Mouse (Mus musculus) liver, embryonic 16.5 days (tissue): Measurements from ENCODE around the gene Hat1. TPM values are rescaled to one million over a fixed set of nuclear protein-coding genes. Genes with fewer than 3 reads are reported as not detected.
A peak's percentile ranks its signal among the peaks of the same experiment; 100 is the strongest.

ENCODE experiments used
- ATAC-seq: fragments of 200-750 bp; cut with Nextera tagmentation; 2 replicates; pipeline ENCODE4 v1.8.0; 2017; ENCODE audit warnings: low read depth, mild to moderate bottlenecking, moderate number of reproducible peaks, moderate library complexity
- H3K27ac ChIP-seq: fragments of 300-500 bp; sonication (generic); 2 replicates; pipeline ENCODE4 v1.5.1; 2014; ENCODE audit warnings: mild to moderate bottlenecking, low read length
- H3K27me3 ChIP-seq: fragments of 300-500 bp; sonication (generic); 2 replicates; pipeline ENCODE4 v1.6.1; 2014; ENCODE audit warnings: low read depth, low read length, mixed read lengths; ENCODE audit not compliant: control insufficient read depth, insufficient read depth
- H3K36me3 ChIP-seq: fragments of 300-500 bp; sonication (generic); 2 replicates; pipeline ENCODE4 v1.6.1; 2014; ENCODE audit warnings: mild to moderate bottlenecking; ENCODE audit not compliant: control insufficient read depth, insufficient read depth
- H3K4me1 ChIP-seq: fragments of 300-500 bp; sonication (generic); 2 replicates; pipeline ENCODE4 v1.6.1; 2014; ENCODE audit warnings: low read depth, low read length, mixed read lengths; ENCODE audit not compliant: control insufficient read depth
- H3K4me2 ChIP-seq: fragments of 300-500 bp; sonication (generic); 2 replicates; pipeline ENCODE4 v1.6.1; 2014; ENCODE audit warnings: low read depth, low read length, mixed read lengths
- H3K4me3 ChIP-seq: fragments of 300-500 bp; sonication (generic); 2 replicates; pipeline ENCODE4 v1.5.1; 2014; ENCODE audit warnings: low read depth, mild to moderate bottlenecking, low read length
- H3K9ac ChIP-seq: fragments of 300-500 bp; sonication (generic); 2 replicates; pipeline ENCODE4 v1.6.1; 2014; ENCODE audit warnings: low read depth, low read length
- H3K9me3 ChIP-seq: fragments of 300-500 bp; sonication (generic); replicated peaks from 2 replicates; pipeline ENCODE4 v1.6.1; 2016; ENCODE audit warnings: low read length; ENCODE audit not compliant: control insufficient read depth
- WGBS: fragments of 180-500 bp; shearing (Covaris S2); extraction: QIAGEN DNeasy Blood & Tissue Kit; methylation state at CpG from one replicate; pipeline ENCODE4 v1.1.7; 2014; ENCODE audit not compliant: insufficient replicate concordance; 5-methylcytosine and 5-hydroxymethylcytosine counted together
- polyA plus RNA-seq: library from polyadenylated mRNA; unstranded; fragments of >200 nt; fragmentation: Nextera tagmentation; extraction: Ambion mirVana; gene quantifications from 2 replicates; pipeline ENCODE4 v1.2.1, GENCODE M21; 2015

The Hat1 gene
- polyA plus RNA-seq, 1 experiment from 2014 or later, result 79.8 TPM

GRCm38 (mm10) chr2:71453161-71453916, 64.6 kb downstream of the Hat1 start, which contains the start of gene Metap1d:
Gene Metap1d, plus strand, starts transcription at chr2:71453276.
- Histone ChIP-seq H3K9ac (peak within 1 kb of the TSS; percentile 75), H3K9me3 (no peaks in the 10 kb centered on the region), H3K27me3 (peaks cover 2% of the 10 kb centered on the region; the same call in 1 of the 2 replicates), H3K4me2 (peak within 1 kb of the TSS; percentile 89), H3K4me3 (peak within 1 kb of the TSS; percentile 83), H3K36me3 (no peaks in the 10 kb centered on the region), H3K27ac (peak within 1 kb of the TSS; percentile 86), H3K4me1 (peaks cover 15% of the 10 kb centered on the region)
- ATAC-seq, result peak; percentile 95
- under 1% methylated on average over 61 of the region's 61 CpGs for WGBS

GRCm38 (mm10) chr2:71453917-71454260, 65.1 kb downstream of the Hat1 start:
- no peaks in the 10 kb centered on the region for H3K36me3 ChIP-seq
- H3K9me3 ChIP-seq, result no peaks in the 10 kb centered on the region
- peak overlapping the region; percentile 75 for H3K9ac ChIP-seq
- no peak for ATAC-seq
- H3K4me1 ChIP-seq, result peaks cover 19% of the 10 kb centered on the region
- WGBS, result 27% methylated on average over 4 of the region's 4 CpGs
- peak overlapping the region; percentile 86 for H3K27ac ChIP-seq
- peaks cover 2% of the 10 kb centered on the region; the same call in 1 of the 2 replicates for H3K27me3 ChIP-seq
- peak overlapping the region; percentile 83 for H3K4me3 ChIP-seq
- H3K4me2 ChIP-seq, result peak overlapping the region; percentile 89

GRCm38 (mm10) chr2:71458624-71459023, 69.9 kb downstream of the Hat1 start:
- no peak overlapping the region for H3K4me2 ChIP-seq

GRCm38 (mm10) chr2:71459659-71460058, 70.9 kb downstream of the Hat1 start:
- Histone ChIP-seq H3K27me3 (no peaks in the 10 kb centered on the region), H3K36me3 (no peaks in the 10 kb centered on the region), H3K9ac (no peak overlapping the region), H3K4me3 (no peak overlapping the region), H3K27ac (peak overlapping the region; percentile 55), H3K4me1 (peaks cover 45% of the 10 kb centered on the region), H3K9me3 (no peaks in the 10 kb centered on the region), H3K4me2 (no peak overlapping the region)
- ATAC-seq, result no peak
- WGBS, result 92% methylated on average over 1 of the region's 1 CpGs

More at GRCm38 (mm10) chr2:71458624-71459023, 69.9 kb downstream of the Hat1 start:
- no peak for ATAC-seq
- Histone ChIP-seq H3K27ac (no peak overlapping the region), H3K9me3 (no peaks in the 10 kb centered on the region), H3K9ac (no peak overlapping the region), H3K36me3 (no peaks in the 10 kb centered on the region), H3K27me3 (no peaks in the 10 kb centered on the region), H3K4me1 (peaks cover 48% of the 10 kb centered on the region), H3K4me3 (no peak overlapping the region)
- 80% methylated on average over 13 of the region's 13 CpGs for WGBS

- Histone ChIP-seq H3K36me3 (no peaks in the 10 kb centered on the region), H3K4me2 (peak overlapping the region; percentile 64), H3K4me1 (peaks cover 46% of the 10 kb centered on the region), H3K9ac (peak overlapping the region; percentile 52), H3K4me3 (peak overlapping the region; percentile 25), H3K9me3 (no peaks in the 10 kb centered on the region), H3K27ac (peak overlapping the region; percentile 87), H3K27me3 (no peaks in the 10 kb centered on the region)
- ATAC-seq, result peak; percentile 47
- 35% methylated on average over 5 of the region's 6 CpGs for WGBS
These were observed 72.4 kb downstream of the Hat1 start for GRCm38 (mm10) chr2:71461139-71461538.

GRCm38 (mm10) chr2:71461589-71461988, 72.8 kb downstream of the Hat1 start:
- Histone ChIP-seq H3K4me1 (peaks cover 46% of the 10 kb centered on the region), H3K9ac (peak overlapping the region; percentile 52), H3K4me3 (peak overlapping the region; percentile 25), H3K9me3 (no peaks in the 10 kb centered on the region), H3K27ac (peak overlapping the region; percentile 87), H3K27me3 (no peaks in the 10 kb centered on the region), H3K4me2 (peak overlapping the region; percentile 64), H3K36me3 (no peaks in the 10 kb centered on the region)
- WGBS, result 15% methylated on average over 7 of the region's 7 CpGs
- peak; percentile 100 for ATAC-seq

GRCm38 (mm10) chr2:71462066-71462465, 73.3 kb downstream of the Hat1 start:
- WGBS, result 39% methylated on average over 4 of the region's 4 CpGs
- Histone ChIP-seq H3K27ac (peak overlapping the region; percentile 85), H3K36me3 (no peaks in the 10 kb centered on the region), H3K4me2 (peak overlapping the region; percentile 64), H3K9ac (peak overlapping the region; percentile 46), H3K27me3 (no peaks in the 10 kb centered on the region), H3K9me3 (no peaks in the 10 kb centered on the region), H3K4me3 (peak overlapping the region; percentile 23; the same call in 1 of the 2 replicates), H3K4me1 (peaks cover 47% of the 10 kb centered on the region)
- ATAC-seq, result no peak

GRCm38 (mm10) chr2:71462553-71462952, 73.8 kb downstream of the Hat1 start:
- no peak for ATAC-seq
- H3K36me3 ChIP-seq, result no peaks in the 10 kb centered on the region
- no peaks in the 10 kb centered on the region for H3K9me3 ChIP-seq
- H3K27ac ChIP-seq, result peak overlapping the region; percentile 85
- H3K4me3 ChIP-seq, result no peak overlapping the region
- peak overlapping the region; percentile 46 for H3K9ac ChIP-seq
- H3K4me1 ChIP-seq, result peaks cover 51% of the 10 kb centered on the region
- H3K27me3 ChIP-seq, result no peaks in the 10 kb centered on the region
- H3K4me2 ChIP-seq, result peak overlapping the region; percentile 64
- 43% methylated on average over 3 of the region's 3 CpGs for WGBS

GRCm38 (mm10) chr2:71466103-71466502, 77.3 kb downstream of the Hat1 start:
- no peak overlapping the region for H3K27ac ChIP-seq
- H3K9ac ChIP-seq, result no peak overlapping the region
- WGBS, result 53% methylated on average over 5 of the region's 6 CpGs
- no peak for ATAC-seq
- H3K4me2 ChIP-seq, result no peak overlapping the region
- no peaks in the 10 kb centered on the region for H3K9me3 ChIP-seq
- H3K27me3 ChIP-seq, result no peaks in the 10 kb centered on the region
- H3K4me1 ChIP-seq, result peaks cover 33% of the 10 kb centered on the region
- no peaks in the 10 kb centered on the region for H3K36me3 ChIP-seq
- no peak overlapping the region for H3K4me3 ChIP-seq
